Mouse (Mus musculus) erythroid progenitor cell, adult 5-6 weeks (primary cell): ENCODE results near the gene Ywhaq. TPM values are rescaled to one million over a fixed set of nuclear protein-coding genes. Genes with fewer than 3 reads are reported as not detected.
"Not testable (repeated sequence)": the region's sequence is repeated elsewhere in the genome, so short reads cannot be mapped to it uniquely, and the experiment has no call there.

Source experiments
- ATAC-seq: replicated peaks from 2 replicates; pipeline ENCODE4 v1.8.0; 2016; ENCODE audit warnings: moderate number of reproducible peaks, mild to moderate bottlenecking, moderate TSS enrichment, inconsistent platforms; ENCODE audit not compliant: poor library complexity, low FRiP score, severe bottlenecking
- total RNA-seq, 2 experiments: library from RNA; stranded (forward) in 1 of 2; stranded (reverse) in 1 of 2; fragments of 150-400 nt in 1 of 2; fragments of 186-747, 209-891 nt in 1 of 2; gene quantifications; 2 replicates each; pipeline versions ENCODE4 v1.2.3 to v1.2.4; 2015 to 2017; ENCODE audit warnings: low replicate concordance in 2 of 2

Ywhaq gene
- total RNA-seq, 2 experiments from 2014 or later, result 72.7 to 127 TPM

DNA sequence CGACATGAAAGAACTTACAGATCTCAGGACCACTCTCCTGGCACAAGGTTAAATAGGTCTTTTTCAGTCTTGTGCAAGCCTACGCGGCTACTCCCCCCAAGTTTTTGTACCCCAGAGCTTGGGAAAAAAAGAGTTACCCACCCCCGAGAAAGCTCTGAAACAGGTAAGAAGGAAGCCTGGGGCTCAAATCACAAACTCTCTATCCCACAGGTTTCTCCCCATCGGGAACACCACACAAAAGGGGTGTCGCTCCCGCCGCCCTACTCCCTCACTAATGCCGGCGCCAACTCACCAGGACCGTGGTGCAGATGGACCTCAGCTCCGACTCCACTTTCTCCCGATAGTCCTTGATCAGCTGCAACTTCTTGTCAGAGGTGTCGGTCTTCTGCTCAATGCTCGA lies 931 bp downstream of the Ywhaq start:
- ATAC-seq, result no peak

- no peak for ATAC-seq
Measured at GRCm38 (mm10) chr12:21410620-21411019, 6.8 kb downstream of the Ywhaq start.

- no peak for ATAC-seq
Measured at GRCm38 (mm10) chr12:21409651-21410050, 7.8 kb downstream of the Ywhaq start.

DNA sequence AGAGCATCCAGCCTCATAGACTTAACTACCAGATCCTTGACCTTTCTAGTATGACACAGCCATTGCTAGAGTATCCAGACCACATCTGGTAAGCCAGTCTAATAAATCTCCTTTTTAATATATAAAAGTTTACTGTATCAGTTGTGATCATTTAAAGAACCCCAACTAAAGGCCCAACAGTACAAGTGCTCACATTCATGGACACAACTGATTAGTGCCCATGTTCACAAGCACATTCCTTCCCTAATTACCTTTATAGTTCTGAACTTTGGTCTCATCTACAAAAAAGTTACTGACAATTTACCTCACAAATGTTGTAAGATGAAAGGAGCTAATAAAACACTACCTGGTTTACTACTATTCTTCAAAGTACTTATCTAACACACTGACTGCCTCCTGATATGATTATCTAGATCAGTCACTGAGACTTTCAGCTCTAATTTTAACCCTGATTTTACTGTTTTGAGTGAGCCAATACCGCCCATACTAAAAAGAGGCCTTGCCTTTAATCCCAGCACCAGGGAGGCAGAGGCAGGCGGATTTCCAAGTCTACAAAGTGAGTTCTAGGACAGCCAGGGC lies 8.6 kb downstream of the Ywhaq start:
- ATAC-seq, result no peak

GRCm38 (mm10) chr12:21402771-21403170 lies 14.7 kb downstream of the Ywhaq start:
- ATAC-seq, result no peak

GRCm38 (mm10) chr12:21386201-21386600 lies 31.2 kb downstream of the Ywhaq start:
- ATAC-seq, result no peak

DNA sequence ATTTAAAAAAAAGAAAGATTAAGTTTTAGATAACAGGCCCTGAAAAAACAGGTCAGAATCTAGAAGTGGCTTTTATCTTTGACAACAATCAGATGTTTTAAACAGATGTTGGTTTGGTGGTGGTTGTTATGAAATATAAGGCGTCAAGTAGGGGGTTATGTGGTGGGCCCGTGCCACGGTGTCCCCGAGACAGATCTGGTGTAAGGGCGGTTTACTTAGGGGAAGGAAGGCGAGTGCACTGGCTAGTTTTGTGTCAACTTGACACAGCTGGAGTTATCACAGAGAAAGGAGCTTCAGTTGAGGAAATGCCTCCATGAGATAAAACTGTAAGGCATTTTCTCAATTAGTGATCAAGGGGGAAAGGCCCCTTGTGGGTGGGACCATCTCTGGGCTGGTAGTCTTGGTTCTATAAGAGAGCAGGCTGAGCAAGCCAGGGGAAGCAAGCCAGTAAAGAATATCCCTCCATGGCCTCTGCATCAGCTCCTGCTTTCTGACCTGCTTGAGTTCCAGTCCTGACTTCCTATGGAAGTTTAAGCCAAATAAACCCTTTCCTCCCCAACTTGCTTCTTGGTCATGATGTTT lies 38.6 kb downstream of the Ywhaq start:
- not testable (repeated sequence) for ATAC-seq

DNA sequence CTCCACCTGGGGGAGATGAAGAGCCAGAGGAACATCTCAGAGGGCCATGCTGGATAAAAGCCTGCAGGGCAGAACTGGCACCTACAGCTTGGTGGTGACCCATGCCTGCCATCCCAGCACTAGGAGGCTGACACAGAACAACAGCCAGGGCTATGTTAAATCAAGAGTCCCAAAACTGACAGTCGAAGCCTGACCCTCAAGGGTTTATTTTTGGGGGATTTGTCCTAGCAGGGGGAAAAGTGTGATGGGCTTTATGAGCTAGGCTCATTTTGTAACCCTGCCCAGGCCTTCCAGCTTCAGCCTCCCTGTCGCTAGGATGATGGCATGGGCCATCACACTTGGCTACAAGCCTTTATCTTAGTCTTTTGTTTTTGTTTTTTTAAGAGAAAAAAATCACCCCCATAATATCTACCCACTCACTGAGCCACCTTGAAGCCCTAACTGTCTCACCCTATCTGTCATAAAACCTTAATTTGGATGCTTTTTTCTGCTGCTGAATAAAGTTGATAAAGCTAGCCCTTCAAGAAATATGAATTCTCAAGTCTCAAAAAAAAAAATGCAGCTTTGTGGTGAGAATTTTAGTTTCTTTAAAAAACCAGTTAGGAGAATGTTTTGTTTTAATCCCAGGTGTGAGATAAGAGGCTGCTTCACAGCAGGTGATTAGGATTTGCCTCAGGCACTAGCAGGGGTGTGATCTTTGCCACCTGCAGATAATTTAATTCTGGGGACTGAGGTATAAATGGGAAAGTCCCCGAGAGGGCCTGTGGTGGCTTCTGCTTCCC lies 41.9 kb downstream of the Ywhaq start:
- no peak for ATAC-seq

GRCm38 (mm10) chr12:21373820-21374475 lies 43.5 kb downstream of the Ywhaq start:
- ATAC-seq, result peak; percentile 37

DNA sequence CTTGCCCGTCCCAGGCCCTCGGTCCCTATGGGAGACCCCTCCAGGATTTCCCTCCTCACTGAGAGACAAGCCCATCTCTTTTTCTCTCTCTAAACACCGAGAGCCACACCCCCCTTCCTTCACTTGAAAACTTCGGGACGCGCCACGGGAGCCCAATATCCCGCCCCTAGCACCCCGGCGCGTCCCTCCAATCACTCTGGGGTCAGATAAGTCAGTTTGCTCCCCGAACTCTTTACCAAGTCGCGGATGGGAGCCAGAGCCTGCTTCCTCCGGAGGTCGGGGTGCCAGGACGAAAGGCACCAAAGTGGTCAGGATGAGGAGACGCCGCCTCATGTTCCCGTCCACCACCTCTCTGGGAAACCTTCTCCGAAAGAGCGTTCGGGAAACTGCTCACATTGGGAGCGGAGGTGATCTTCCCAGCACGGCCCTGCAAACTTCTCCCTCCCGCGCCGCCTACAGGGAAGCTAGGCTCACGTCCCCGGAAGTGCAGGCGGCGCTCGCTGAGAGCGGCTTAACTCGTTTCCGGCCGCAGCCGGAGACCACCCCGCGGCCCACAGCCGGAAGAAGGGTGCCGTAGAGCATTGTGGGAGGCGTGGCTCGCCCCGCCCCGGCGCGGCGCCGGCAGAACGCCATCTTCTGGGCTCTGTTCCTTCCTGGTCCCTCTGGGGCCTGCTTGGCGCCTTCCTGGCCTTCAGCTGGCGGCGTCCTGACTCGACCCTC lies 44.2 kb downstream of the Ywhaq start, which contains the start of gene Adam17:
Adam17 (minus strand) TSS at position 533 of the 720 bp plus-strand sequence.
- ATAC-seq, result peak; percentile 96

DNA sequence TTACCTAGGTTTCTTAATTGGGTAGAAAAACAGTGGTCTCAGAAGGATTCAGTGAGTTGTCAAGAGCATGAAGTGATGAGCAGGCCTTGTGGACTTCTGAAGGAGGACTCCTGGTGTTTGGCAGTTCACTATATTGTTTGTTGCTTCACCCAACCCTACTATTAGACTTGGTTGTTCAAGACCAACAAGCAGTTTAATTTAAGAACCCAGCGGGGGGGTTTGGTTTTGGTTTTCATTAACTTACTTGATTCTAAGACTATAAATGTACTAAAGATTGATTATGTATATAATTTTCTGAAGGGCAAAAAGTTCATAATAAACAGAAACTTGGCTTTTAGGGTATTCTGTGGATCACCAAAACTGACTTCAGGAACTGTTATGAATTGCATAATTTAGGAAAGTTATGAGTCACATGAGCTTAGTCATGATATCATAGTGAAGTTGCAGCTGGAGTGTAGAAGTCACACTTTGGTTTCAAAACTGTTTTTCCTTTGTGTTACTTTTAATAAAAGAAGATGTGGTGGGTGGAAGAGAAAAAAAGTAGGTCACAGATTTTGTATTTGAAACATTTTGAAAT lies 47.3 kb downstream of the Ywhaq start:
- ATAC-seq, result no peak

DNA sequence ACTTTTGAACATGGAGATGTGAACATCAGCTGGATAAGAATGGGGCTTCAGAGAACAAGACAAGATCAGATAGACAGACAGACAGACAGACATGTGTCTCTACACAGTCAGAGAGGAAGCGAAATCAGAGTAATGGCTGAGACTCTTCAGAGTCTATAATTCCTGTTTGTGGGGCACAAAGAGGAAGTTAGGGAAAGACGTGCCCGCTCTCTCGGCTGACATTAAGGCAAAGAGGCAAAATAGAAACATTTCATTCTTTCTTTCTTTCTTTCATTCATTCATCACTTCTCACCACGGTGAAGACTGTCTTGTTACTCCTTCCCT lies 48.4 kb downstream of the Ywhaq start:
- no peak for ATAC-seq

DNA sequence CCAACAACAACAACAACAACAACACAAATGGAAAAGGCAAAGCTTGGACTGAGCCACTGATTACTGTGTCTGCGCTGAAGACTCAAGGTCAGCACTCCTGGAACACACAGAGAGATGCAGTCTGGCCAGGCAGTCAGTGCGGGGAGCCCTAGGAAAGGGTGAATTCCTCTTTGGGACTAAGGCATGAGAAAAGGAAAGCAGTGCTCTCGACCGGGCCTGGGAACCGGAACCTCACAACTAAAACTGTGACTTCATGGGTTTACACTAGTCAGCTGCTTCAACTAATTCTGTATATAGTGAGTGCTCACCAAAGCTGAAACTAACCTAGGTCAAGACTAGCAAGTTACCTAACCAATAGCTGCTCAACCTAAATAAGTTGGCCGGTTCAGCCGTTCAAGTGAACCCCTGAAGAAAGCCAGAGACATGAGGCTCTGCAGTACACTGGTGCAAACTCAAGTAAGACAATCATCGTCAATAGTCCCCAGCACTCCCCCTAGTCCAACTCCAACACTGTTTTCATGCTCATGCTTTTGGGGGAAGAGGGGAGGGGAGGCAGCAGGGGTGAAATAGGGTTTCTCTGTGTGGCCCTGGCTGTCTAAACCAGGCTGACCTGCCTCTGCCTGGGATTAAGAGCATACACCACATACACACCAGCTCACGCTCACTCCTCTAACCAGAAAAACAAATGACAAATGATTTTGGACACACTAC lies 48.9 kb downstream of the Ywhaq start:
- no peak for ATAC-seq

GRCm38 (mm10) chr12:21364624-21365435 lies 52.6 kb downstream of the Ywhaq start:
- no peak for ATAC-seq

DNA sequence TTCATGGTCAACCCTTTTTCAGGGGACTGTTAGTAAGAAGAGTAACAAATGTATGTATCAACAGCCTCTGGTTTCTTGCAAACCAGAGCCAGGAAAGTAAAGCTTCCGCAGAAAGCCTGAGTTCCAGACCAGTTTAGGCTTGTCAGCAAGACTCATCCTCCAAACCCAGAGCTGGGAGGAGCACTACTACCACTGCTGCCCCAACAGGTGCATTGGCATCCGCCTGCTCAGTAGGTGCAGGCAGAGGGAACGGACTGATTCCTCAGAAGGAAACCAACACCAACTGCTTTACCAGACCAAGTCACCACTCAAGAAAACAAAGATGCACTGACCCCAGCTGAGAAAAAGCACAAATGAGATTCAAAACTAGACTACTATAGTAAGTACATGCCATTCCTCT lies 54.2 kb downstream of the Ywhaq start:
- ATAC-seq, result no peak

DNA sequence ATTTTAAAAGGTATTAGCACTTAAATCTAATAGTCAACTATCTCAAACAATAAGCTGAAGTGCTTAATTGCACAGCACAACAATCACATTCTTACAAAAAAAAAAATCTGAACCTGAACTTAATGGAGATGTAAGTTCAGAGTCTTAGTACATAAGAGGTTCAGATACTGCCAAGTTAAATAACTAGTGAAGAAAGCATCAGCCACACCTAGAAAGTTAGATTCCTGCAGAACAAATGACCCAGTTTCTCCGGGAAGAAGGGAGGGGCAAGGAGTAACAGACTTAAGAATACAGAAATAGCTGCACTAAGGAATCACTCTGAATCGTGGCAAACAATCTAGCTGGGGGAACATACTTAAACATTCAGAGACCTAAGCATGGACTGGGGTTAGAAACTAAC lies 54.8 kb downstream of the Ywhaq start:
- ATAC-seq, result no peak

DNA sequence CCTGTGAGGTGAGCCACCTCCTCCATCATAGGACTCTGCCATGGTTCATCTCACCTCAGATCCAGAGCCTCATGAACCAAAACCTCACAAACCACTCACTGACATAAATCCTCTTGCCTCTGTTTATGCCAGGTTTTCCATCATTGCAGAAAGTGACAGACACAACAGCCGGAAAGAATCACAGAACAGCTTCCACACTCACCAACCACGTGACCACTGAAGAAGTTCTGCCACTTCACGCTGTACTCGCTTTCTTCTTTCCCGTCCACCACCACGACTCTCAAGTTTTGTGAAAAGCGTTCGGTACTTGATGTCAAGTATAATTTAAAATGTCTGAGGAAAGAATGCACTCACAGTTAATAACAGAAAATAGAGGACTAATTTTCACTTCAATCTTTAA lies 63.8 kb downstream of the Ywhaq start:
- no peak for ATAC-seq

GRCm38 (mm10) chr12:21350113-21350876 lies 67.1 kb downstream of the Ywhaq start:
- no peak for ATAC-seq
